Mouse (Mus musculus) stomach, embryonic 16.5 days (tissue): ENCODE measurements around the gene Hist1h2ao. TPM values are rescaled to one million over a fixed set of nuclear protein-coding genes. Genes with fewer than 3 reads are reported as not detected.
"Not testable (repeated sequence)": the region's sequence is repeated elsewhere in the genome, so short reads cannot be mapped to it uniquely, and the experiment has no call there.

Experiments
- ATAC-seq: fragments of 200-750 bp; cut with Nextera tagmentation; 2 replicates; pipeline ENCODE4 v1.8.0; 2017; ENCODE audit warnings: moderate number of reproducible peaks, moderate TSS enrichment; ENCODE audit not compliant: insufficient read depth, low FRiP score
- H3K27ac ChIP-seq: fragments of 300-500 bp; sonication (generic); 2 replicates; pipeline ENCODE4 v1.5.1; 2014; ENCODE audit warnings: low read length
- H3K27me3 ChIP-seq: fragments of 300-500 bp; sonication (generic); 2 replicates; pipeline ENCODE4 v1.6.1; 2014; ENCODE audit warnings: low read length, control low read depth, mixed read lengths; ENCODE audit not compliant: control insufficient read depth, insufficient read depth
- H3K36me3 ChIP-seq: fragments of 300-500 bp; sonication (generic); 2 replicates; pipeline ENCODE4 v1.6.1; 2014; ENCODE audit warnings: low read length; ENCODE audit not compliant: control insufficient read depth, insufficient read depth
- H3K4me1 ChIP-seq: fragments of 300-500 bp; sonication (generic); 2 replicates; pipeline ENCODE4 v1.6.1; 2014; ENCODE audit warnings: low read length, control low read depth, mixed read lengths; ENCODE audit not compliant: control insufficient read depth, insufficient read depth
- H3K4me2 ChIP-seq: fragments of 300-500 bp; sonication (generic); 2 replicates; pipeline ENCODE4 v1.6.1; 2014; ENCODE audit warnings: low read depth, low read length, mixed read lengths
- H3K4me3 ChIP-seq: fragments of 300-500 bp; sonication (generic); replicated peaks from 2 replicates; pipeline ENCODE4 v1.5.1; 2014; ENCODE audit warnings: mild to moderate bottlenecking, low read length
- H3K9ac ChIP-seq: fragments of 300-500 bp; sonication (generic); 2 replicates; pipeline ENCODE4 v1.6.1; 2014; ENCODE audit warnings: low read length
- H3K9me3 ChIP-seq: fragments of 300-500 bp; sonication (generic); replicated peaks from 2 replicates; pipeline ENCODE4 v1.6.1; 2016; ENCODE audit warnings: low read length, control low read depth; ENCODE audit not compliant: control insufficient read depth
- WGBS: fragments of 180-500 bp; shearing (Covaris S2); extraction: QIAGEN DNeasy Blood & Tissue Kit; methylation state at CpG from one replicate; pipeline ENCODE4 v1.1.7; 2014; 5-methylcytosine and 5-hydroxymethylcytosine counted together
- polyA plus RNA-seq: library from polyadenylated mRNA; unstranded; fragments of >200 nt; fragmentation: Nextera tagmentation; extraction: Ambion mirVana; gene quantifications from 2 replicates; pipeline ENCODE4 v1.2.1, GENCODE M21; 2015

Gene Hist1h2ao
- polyA plus RNA-seq, 1 experiment from 2014 or later, result 1.5 TPM

- not testable (repeated sequence) for H3K27ac ChIP-seq, H3K4me3 ChIP-seq, H3K4me2 ChIP-seq, H3K27me3 ChIP-seq, H3K4me1 ChIP-seq, H3K36me3 ChIP-seq, H3K9ac ChIP-seq, H3K9me3 ChIP-seq
- WGBS, result no CpG with 5 or more reads among the region's 24 CpGs
- ATAC-seq, result peak; percentile 94
Observed at GRCm38 (mm10) chr13:21833461-21833860, 23.2 kb downstream of the Hist1h2ao start, which contains the start of the genes Hist1h2ap and Hist1h2br. Gene Hist1h2ap, minus strand, starts transcription at chr13:21833507. Gene Hist1h2br, plus strand, starts transcription at chr13:21833743.

- not testable (repeated sequence) for H3K9me3 ChIP-seq, H3K27me3 ChIP-seq, H3K27ac ChIP-seq, H3K4me2 ChIP-seq, H3K4me3 ChIP-seq, H3K36me3 ChIP-seq, H3K9ac ChIP-seq, H3K4me1 ChIP-seq
- no CpG with 5 or more reads among the region's 4 CpGs for WGBS
- ATAC-seq, result peak; percentile 80; the same call in 1 of the 2 replicates
Observed at GRCm38 (mm10) chr13:21840508-21840907, 30.2 kb downstream of the Hist1h2ao start.

GRCm38 (mm10) chr13:21846356-21846755 lies 36.1 kb downstream of the Hist1h2ao start:
- not testable (repeated sequence) for ATAC-seq, H3K27me3 ChIP-seq, H3K4me3 ChIP-seq

GRCm38 (mm10) chr13:21847883-21848282 lies 37.6 kb downstream of the Hist1h2ao start:
- Histone ChIP-seq H3K9me3 (no peaks in the 10 kb centered on the region), H3K4me1 (no peaks in the 10 kb centered on the region), H3K9ac (no peak overlapping the region), H3K4me3 (no peak overlapping the region), H3K36me3 (no peaks in the 10 kb centered on the region), H3K27me3 (no peaks in the 10 kb centered on the region), H3K4me2 (no peak overlapping the region), H3K27ac (no peak overlapping the region)
- no peak for ATAC-seq
- WGBS, result 31% methylated on average over 8 of the region's 8 CpGs

More at GRCm38 (mm10) chr13:21846356-21846755, 36.1 kb downstream of the Hist1h2ao start:
- not testable (repeated sequence) for H3K4me2 ChIP-seq, H3K9ac ChIP-seq, H3K36me3 ChIP-seq, H3K4me1 ChIP-seq, H3K9me3 ChIP-seq, H3K27ac ChIP-seq

GRCm38 (mm10) chr13:21850696-21851095 lies 40.4 kb downstream of the Hist1h2ao start:
- ATAC-seq, H3K27me3 ChIP-seq, H3K27ac ChIP-seq, H3K36me3 ChIP-seq, H3K4me3 ChIP-seq, H3K4me1 ChIP-seq, H3K4me2 ChIP-seq, H3K9me3 ChIP-seq, H3K9ac ChIP-seq: not testable (repeated sequence)
- 56% methylated on average over 1 of the region's 1 CpGs for WGBS

GRCm38 (mm10) chr13:21852215-21852945 lies 42.1 kb downstream of the Hist1h2ao start:
- 54% methylated on average over 3 of the region's 3 CpGs for WGBS
- no peak for ATAC-seq
- no peak overlapping the region for H3K4me3 ChIP-seq

GRCm38 (mm10) chr13:21855146-21855545 lies 44.9 kb downstream of the Hist1h2ao start:
- no peaks in the 10 kb centered on the region for H3K9me3 ChIP-seq
- H3K27me3 ChIP-seq, result no peaks in the 10 kb centered on the region
- no peaks in the 10 kb centered on the region for H3K4me1 ChIP-seq
- H3K9ac ChIP-seq, result peak overlapping the region; percentile 13; the same call in 1 of the 2 replicates
- peak overlapping the region; percentile 56 for H3K4me2 ChIP-seq
- no peak overlapping the region for H3K27ac ChIP-seq
- ATAC-seq, result peak; percentile 69; the same call in 1 of the 2 replicates
- WGBS, result 4% methylated on average over 11 of the region's 11 CpGs
- H3K4me3 ChIP-seq, result peak overlapping the region; percentile 49
- H3K36me3 ChIP-seq, result no peaks in the 10 kb centered on the region

More at GRCm38 (mm10) chr13:21852215-21852945, 42.1 kb downstream of the Hist1h2ao start:
- no peak overlapping the region for H3K9ac ChIP-seq
- no peaks in the 10 kb centered on the region for H3K36me3 ChIP-seq
- no peak overlapping the region for H3K4me2 ChIP-seq
- H3K9me3 ChIP-seq, result no peaks in the 10 kb centered on the region
- no peaks in the 10 kb centered on the region for H3K27me3 ChIP-seq
- no peak overlapping the region for H3K27ac ChIP-seq
- H3K4me1 ChIP-seq, result no peaks in the 10 kb centered on the region

GRCm38 (mm10) chr13:21855698-21856162 lies 45.5 kb downstream of the Hist1h2ao start:
- no peaks in the 10 kb centered on the region for H3K36me3 ChIP-seq
- H3K4me1 ChIP-seq, result no peaks in the 10 kb centered on the region
- peak overlapping the region; percentile 56 for H3K4me2 ChIP-seq
- peak overlapping the region; percentile 49 for H3K4me3 ChIP-seq
- H3K27me3 ChIP-seq, result no peaks in the 10 kb centered on the region
- no peaks in the 10 kb centered on the region for H3K9me3 ChIP-seq
- 3% methylated on average over 15 of the region's 15 CpGs for WGBS
- peak overlapping the region; percentile 13; the same call in 1 of the 2 replicates for H3K9ac ChIP-seq
- ATAC-seq, result no peak
- no peak overlapping the region for H3K27ac ChIP-seq
